Mouse (Mus musculus) testis, postnatal 10 days (tissue): ENCODE measurements around the gene Vipr1.

Experiments used
- DNase-seq: peaks from one replicate; pipeline ENCODE4 v3.0.0; 2021; ENCODE audit warnings: low spot score

The Vipr1 gene

GRCm38 (mm10) chr9:121677476-121677875 is 35.0 kb downstream of the Vipr1 start:
- DNase-seq = no peak

- peak; percentile 78 for DNase-seq
Observed at GRCm38 (mm10) chr9:121679549-121679948, 37.0 kb downstream of the Vipr1 start.

GRCm38 (mm10) chr9:121681191-121681590 is 38.7 kb downstream of the Vipr1 start:
- DNase-seq = no peak

- no peak for DNase-seq
Observed at GRCm38 (mm10) chr9:121682037-121682680, 39.6 kb downstream of the Vipr1 start.

GRCm38 (mm10) chr9:121684702-121685101 is 42.2 kb downstream of the Vipr1 start:
- DNase-seq = no peak

- no peak for DNase-seq
Observed at GRCm38 (mm10) chr9:121690200-121690651, 47.7 kb downstream of the Vipr1 start.

- DNase-seq = no peak
Observed at GRCm38 (mm10) chr9:121690734-121691133, 48.2 kb downstream of the Vipr1 start.

GRCm38 (mm10) chr9:121694736-121695135 is 52.2 kb downstream of the Vipr1 start:
- no peak for DNase-seq

GRCm38 (mm10) chr9:121696626-121697025 is 54.1 kb downstream of the Vipr1 start:
- no peak for DNase-seq

GRCm38 (mm10) chr9:121697150-121698049 is 54.9 kb downstream of the Vipr1 start:
- DNase-seq = peak; percentile 78

GRCm38 (mm10) chr9:121704261-121704645 is 61.7 kb downstream of the Vipr1 start:
- peak; percentile 42 for DNase-seq

GRCm38 (mm10) chr9:121704646-121705625 is 62.4 kb downstream of the Vipr1 start, which contains the start of gene Sec22c:
Sec22c (minus strand) TSS chr9:121705490.
- peak; percentile 91 for DNase-seq

GRCm38 (mm10) chr9:121706029-121706675 is 63.6 kb downstream of the Vipr1 start:
- DNase-seq = peak; percentile 36

- no peak for DNase-seq
Observed at GRCm38 (mm10) chr9:121707801-121708200, 65.3 kb downstream of the Vipr1 start.

- DNase-seq = no peak
Observed at GRCm38 (mm10) chr9:121708506-121709486, 66.3 kb downstream of the Vipr1 start.

GRCm38 (mm10) chr9:121709898-121710583 is 67.5 kb downstream of the Vipr1 start, which contains the start of gene Ss18l2:
Ss18l2 (plus strand) TSS chr9:121710329.
- peak; percentile 99 for DNase-seq

- no peak for DNase-seq
Observed at GRCm38 (mm10) chr9:121710584-121710975, 68.1 kb downstream of the Vipr1 start.

- DNase-seq = peak; percentile 33
Observed at GRCm38 (mm10) chr9:121717048-121717447, 74.5 kb downstream of the Vipr1 start.

- DNase-seq = no peak
Observed at GRCm38 (mm10) chr9:121718070-121718705, 75.7 kb downstream of the Vipr1 start.
